Mouse (Mus musculus): ENCODE results near the gene Tor1aip2. TPM values are rescaled to one million over a fixed set of nuclear protein-coding genes. Genes with fewer than 3 reads are reported as not detected.

Gene Tor1aip2
- polyA plus RNA-seq, 1 experiment from 2014 or later = 69.4 TPM

DNA sequence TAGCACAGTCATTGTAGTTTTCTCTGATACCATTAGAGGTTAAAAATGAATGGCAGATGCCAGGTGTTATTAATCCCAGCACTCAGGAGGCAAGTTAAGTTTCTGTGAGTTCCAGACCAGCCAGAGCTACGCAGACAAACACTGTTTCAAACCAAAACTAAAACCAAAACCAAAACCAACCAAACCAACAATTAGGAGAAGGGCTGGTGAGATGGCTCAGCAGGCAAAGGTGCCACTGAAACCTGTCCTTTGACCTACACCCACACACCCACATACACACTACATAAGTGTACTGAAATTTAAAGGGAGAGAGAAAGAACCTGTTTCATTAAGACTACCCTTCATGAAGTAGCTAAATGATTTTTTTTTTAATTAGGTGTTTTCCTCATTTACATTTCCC, 26.2 kb upstream of the Tor1aip2 start:
- Histone ChIP-seq H3K36me3 (ENCODE audit: control insufficient read depth, insufficient read depth) (peaks cover 19% of the 10 kb centered on the region), H3K4me1 (replicated peaks; ENCODE audit: control insufficient read depth, insufficient read depth, low read length) (no peaks in the 10 kb centered on the region), H3K9ac (replicated peaks; ENCODE audit: low read depth, low read length) (no peak overlapping the region), H3K9me3 (ENCODE audit: control insufficient read depth, low read length) (no peaks in the 10 kb centered on the region), H3K27me3 (replicated peaks; ENCODE audit: control insufficient read depth, insufficient read depth, low read length) (no peaks in the 10 kb centered on the region), H3K4me3 (replicated peaks; ENCODE audit: low read length) (no peak overlapping the region), H3K4me2 (ENCODE audit: low read length) (no peak overlapping the region), H3K27ac (ENCODE audit: low read length) (no peak overlapping the region)
- ATAC-seq = no peak
- 100% methylated on average over 1 of the region's 1 CpGs for WGBS

DNA sequence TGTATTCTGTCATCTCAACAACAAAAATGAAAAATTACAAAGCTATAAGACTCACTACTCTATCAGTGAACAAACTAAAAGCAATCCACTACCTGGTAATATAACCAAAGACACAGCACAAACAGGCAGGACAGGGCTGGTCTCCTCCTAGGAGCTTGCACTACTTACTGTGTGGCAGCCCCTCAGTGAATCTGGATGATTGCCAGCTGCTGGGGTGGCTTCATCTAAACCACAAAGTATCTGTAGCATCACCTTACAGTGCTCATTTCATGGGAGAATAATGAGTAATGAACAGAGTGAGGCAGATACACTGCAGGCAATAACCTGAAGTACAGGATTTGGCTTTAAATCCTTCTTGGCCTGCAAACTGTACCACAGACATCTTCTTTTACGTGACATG, 15.4 kb upstream of the Tor1aip2 start:
- H3K36me3 ChIP-seq (ENCODE audit: control insufficient read depth, insufficient read depth) = peaks cover 23% of the 10 kb centered on the region
- no peak for ATAC-seq
- no peaks in the 10 kb centered on the region for H3K4me1 ChIP-seq (replicated peaks; ENCODE audit: control insufficient read depth, insufficient read depth, low read length)
- H3K4me2 ChIP-seq (ENCODE audit: low read length) = no peak overlapping the region
- no peaks in the 10 kb centered on the region for H3K27me3 ChIP-seq (replicated peaks; ENCODE audit: control insufficient read depth, insufficient read depth, low read length)
- no peak overlapping the region for H3K9ac ChIP-seq (replicated peaks; ENCODE audit: low read depth, low read length)
- WGBS = 94% methylated on average over 1 of the region's 1 CpGs
- no peak overlapping the region for H3K27ac ChIP-seq (ENCODE audit: low read length)
- no peaks in the 10 kb centered on the region for H3K9me3 ChIP-seq (ENCODE audit: control insufficient read depth, low read length)
- no peak overlapping the region for H3K4me3 ChIP-seq (replicated peaks; ENCODE audit: low read length)

- Histone ChIP-seq H3K9me3 (ENCODE audit: control insufficient read depth, low read length) (no peaks in the 10 kb centered on the region), H3K4me1 (replicated peaks; ENCODE audit: control insufficient read depth, insufficient read depth, low read length) (no peaks in the 10 kb centered on the region), H3K4me3 (replicated peaks; ENCODE audit: low read length) (no peak overlapping the region), H3K4me2 (ENCODE audit: low read length) (no peak overlapping the region), H3K9ac (replicated peaks; ENCODE audit: low read depth, low read length) (no peak overlapping the region), H3K36me3 (ENCODE audit: control insufficient read depth, insufficient read depth) (peaks cover 23% of the 10 kb centered on the region), H3K27me3 (replicated peaks; ENCODE audit: control insufficient read depth, insufficient read depth, low read length) (no peaks in the 10 kb centered on the region), H3K27ac (ENCODE audit: low read length) (no peak overlapping the region)
- ATAC-seq = no peak
- WGBS = 90% methylated on average over 1 of the region's 1 CpGs
Measured at GRCm38 (mm10) chr1:156020402-156020801, 14.8 kb upstream of the Tor1aip2 start.

- 81% methylated on average over 8 of the region's 8 CpGs for whole genome bisulfite sequencing
- H3K27ac ChIP-seq (ENCODE audit: low read length) = no peak overlapping the region
- no peak overlapping the region for H3K4me3 ChIP-seq (replicated peaks; ENCODE audit: low read length)
- H3K4me2 ChIP-seq (ENCODE audit: low read length) = no peak overlapping the region
- no peak overlapping the region for H3K9ac ChIP-seq (replicated peaks; ENCODE audit: low read depth, low read length)
- no peaks in the 10 kb centered on the region for H3K27me3 ChIP-seq (replicated peaks; ENCODE audit: control insufficient read depth, insufficient read depth, low read length)
- ATAC-seq = no peak
- no peaks in the 10 kb centered on the region for H3K4me1 ChIP-seq (replicated peaks; ENCODE audit: control insufficient read depth, insufficient read depth, low read length)
- H3K36me3 ChIP-seq (ENCODE audit: control insufficient read depth, insufficient read depth) = peaks cover 14% of the 10 kb centered on the region
- H3K9me3 ChIP-seq (ENCODE audit: control insufficient read depth, low read length) = no peaks in the 10 kb centered on the region
Measured at GRCm38 (mm10) chr1:156024831-156025503, 10.2 kb upstream of the Tor1aip2 start.

GRCm38 (mm10) chr1:156027849-156028248, 7.4 kb upstream of the Tor1aip2 start:
- Histone ChIP-seq H3K36me3 (ENCODE audit: control insufficient read depth, insufficient read depth) (peaks cover 16% of the 10 kb centered on the region), H3K4me1 (replicated peaks; ENCODE audit: control insufficient read depth, insufficient read depth, low read length) (no peaks in the 10 kb centered on the region), H3K4me2 (ENCODE audit: low read length) (no peak overlapping the region), H3K27me3 (replicated peaks; ENCODE audit: control insufficient read depth, insufficient read depth, low read length) (no peaks in the 10 kb centered on the region), H3K4me3 (replicated peaks; ENCODE audit: low read length) (no peak overlapping the region), H3K27ac (ENCODE audit: low read length) (no peak overlapping the region), H3K9me3 (ENCODE audit: control insufficient read depth, low read length) (no peaks in the 10 kb centered on the region), H3K9ac (replicated peaks; ENCODE audit: low read depth, low read length) (no peak overlapping the region)
- no peak for ATAC-seq
- 89% methylated on average over 3 of the region's 3 CpGs for WGBS

GRCm38 (mm10) chr1:156028340-156028975, 6.7 kb upstream of the Tor1aip2 start:
- Histone ChIP-seq H3K36me3 (ENCODE audit: control insufficient read depth, insufficient read depth) (peaks cover 17% of the 10 kb centered on the region), H3K4me1 (replicated peaks; ENCODE audit: control insufficient read depth, insufficient read depth, low read length) (no peaks in the 10 kb centered on the region), H3K9me3 (ENCODE audit: control insufficient read depth, low read length) (no peaks in the 10 kb centered on the region), H3K4me2 (ENCODE audit: low read length) (no peak overlapping the region), H3K9ac (replicated peaks; ENCODE audit: low read depth, low read length) (no peak overlapping the region), H3K4me3 (replicated peaks; ENCODE audit: low read length) (no peak overlapping the region), H3K27ac (ENCODE audit: low read length) (no peak overlapping the region), H3K27me3 (replicated peaks; ENCODE audit: control insufficient read depth, insufficient read depth, low read length) (no peaks in the 10 kb centered on the region)
- WGBS = 91% methylated on average over 4 of the region's 4 CpGs
- no peak for ATAC-seq

- no peak overlapping the region for H3K4me2 ChIP-seq (ENCODE audit: low read length)
- H3K4me3 ChIP-seq (replicated peaks; ENCODE audit: low read length) = no peak overlapping the region
- peaks cover 10% of the 10 kb centered on the region for H3K4me1 ChIP-seq (replicated peaks; ENCODE audit: control insufficient read depth, insufficient read depth, low read length)
- peaks cover 14% of the 10 kb centered on the region for H3K36me3 ChIP-seq (ENCODE audit: control insufficient read depth, insufficient read depth)
- no peak for ATAC-seq
- H3K9ac ChIP-seq (replicated peaks; ENCODE audit: low read depth, low read length) = no peak overlapping the region
- no peaks in the 10 kb centered on the region for H3K27me3 ChIP-seq (replicated peaks; ENCODE audit: control insufficient read depth, insufficient read depth, low read length)
- no peak overlapping the region for H3K27ac ChIP-seq (ENCODE audit: low read length)
- WGBS = 97% methylated on average over 7 of the region's 7 CpGs
- no peaks in the 10 kb centered on the region for H3K9me3 ChIP-seq (ENCODE audit: control insufficient read depth, low read length)
Measured at GRCm38 (mm10) chr1:156033921-156034320, 1.3 kb upstream of the Tor1aip2 start.

DNA sequence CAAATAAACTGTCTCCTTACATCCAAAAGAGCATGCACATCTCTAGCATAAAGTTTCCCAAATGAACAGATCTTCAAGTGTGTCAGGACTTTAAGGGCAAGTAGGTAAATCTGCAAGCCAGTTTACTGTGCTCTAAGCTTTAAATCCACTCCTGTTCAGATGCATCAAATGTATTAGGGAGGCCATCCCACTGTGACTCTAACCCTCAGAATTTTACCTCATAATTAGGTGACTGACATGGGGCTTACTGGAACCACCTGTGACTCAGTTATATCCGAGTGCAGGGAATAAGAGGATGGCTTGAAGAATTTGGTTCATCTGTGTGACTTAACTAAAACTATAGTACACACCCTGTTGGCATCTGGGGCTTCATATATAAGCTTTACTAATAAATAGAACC, 542 bp upstream of the Tor1aip2 start:
- H3K27ac ChIP-seq (ENCODE audit: low read length) = no peak overlapping the region
- ATAC-seq = no peak

GRCm38 (mm10) chr1:156035930-156036737, 931 bp downstream of the Tor1aip2 start, which contains the start of gene Tor1aip1:
TSS of gene Tor1aip1 (minus strand) at chr1:156036480.
- peak within 1 kb of the TSS; percentile 83 for H3K4me3 ChIP-seq (replicated peaks; ENCODE audit: low read length)
- H3K36me3 ChIP-seq (ENCODE audit: control insufficient read depth, insufficient read depth) = peaks cover 4% of the 10 kb centered on the region; the same call in 1 of the 2 replicates
- no peaks in the 10 kb centered on the region for H3K27me3 ChIP-seq (replicated peaks; ENCODE audit: control insufficient read depth, insufficient read depth, low read length)
- H3K9me3 ChIP-seq (ENCODE audit: control insufficient read depth, low read length) = no peaks in the 10 kb centered on the region
- peak within 1 kb of the TSS; percentile 98 for H3K27ac ChIP-seq (ENCODE audit: low read length)
- H3K4me1 ChIP-seq (replicated peaks; ENCODE audit: control insufficient read depth, insufficient read depth, low read length) = peaks cover 10% of the 10 kb centered on the region
- ATAC-seq = peak; percentile 95
- under 1% methylated on average over 58 of the region's 59 CpGs for WGBS
- H3K4me2 ChIP-seq (ENCODE audit: low read length) = peak within 1 kb of the TSS; percentile 64
- H3K9ac ChIP-seq (replicated peaks; ENCODE audit: low read depth, low read length) = peak within 1 kb of the TSS; percentile 92

More for the DNA sequence above, 542 bp upstream of the Tor1aip2 start:
- Histone ChIP-seq H3K4me1 (replicated peaks; ENCODE audit: control insufficient read depth, insufficient read depth, low read length) (peaks cover 10% of the 10 kb centered on the region), H3K9ac (replicated peaks; ENCODE audit: low read depth, low read length) (peak overlapping the region; percentile 92), H3K4me3 (replicated peaks; ENCODE audit: low read length) (peak overlapping the region; percentile 83), H3K9me3 (ENCODE audit: control insufficient read depth, low read length) (no peaks in the 10 kb centered on the region), H3K36me3 (ENCODE audit: control insufficient read depth, insufficient read depth) (peaks cover 9% of the 10 kb centered on the region), H3K27me3 (replicated peaks; ENCODE audit: control insufficient read depth, insufficient read depth, low read length) (no peaks in the 10 kb centered on the region), H3K4me2 (ENCODE audit: low read length) (peak overlapping the region; percentile 64)
- 14% methylated on average over 1 of the region's 1 CpGs for WGBS

Data from forebrain, embryonic 16.5 days (tissue).